Mouse (Mus musculus) myocyte (in vitro differentiated cells): ENCODE data around the gene Slc28a3. TPM values are rescaled to one million over a fixed set of nuclear protein-coding genes. Genes with fewer than 3 reads are reported as not detected.

Experiments
- H3K27me3 ChIP-seq: one replicate; pipeline ENCODE4 v1.6.1; 2011; ENCODE audit not compliant: control insufficient read depth, insufficient read depth, insufficient read length
- H3K36me3 ChIP-seq: one replicate; pipeline ENCODE4 v1.6.1; 2011; ENCODE audit not compliant: control insufficient read depth, insufficient read depth
- H3K4me2 ChIP-seq: one replicate; pipeline ENCODE4 v1.6.1; 2011; ENCODE audit warnings: low read depth, control low read depth
- H3K4me3 ChIP-seq: one replicate; pipeline ENCODE4 v1.5.1; 2011; ENCODE audit warnings: mild to moderate bottlenecking, control low read depth, moderate library complexity
- H3K79me2 ChIP-seq: one replicate; pipeline ENCODE4 v1.6.1; 2011; ENCODE audit not compliant: control insufficient read depth, insufficient read depth
- H3ac ChIP-seq: one replicate; pipeline ENCODE4 v1.6.1; 2011; ENCODE audit not compliant: control insufficient read depth, insufficient read length
- CEBPB ChIP-seq: IDR thresholded peaks from 2 replicates; pipeline ENCODE4 v1.6.1; 2011; ENCODE audit warnings: mild to moderate bottlenecking, moderate library complexity; ENCODE audit not compliant: poor library complexity, insufficient read depth, severe bottlenecking
- E2F4 ChIP-seq: IDR thresholded peaks from one replicate; pipeline ENCODE4 v1.6.1; 2011; ENCODE audit warnings: mild to moderate bottlenecking, control low read depth, moderate library complexity; ENCODE audit not compliant: insufficient read depth
- MAX ChIP-seq: IDR thresholded peaks from one replicate; pipeline ENCODE4 v1.6.1; 2011; ENCODE audit warnings: low read depth, mild to moderate bottlenecking, control low read depth
- MYOD1 ChIP-seq, 3 experiments: IDR thresholded peaks; one replicate each; pipeline ENCODE4 v1.6.1; 2011; ENCODE audit warnings: control low read depth in 2 of 3, low read depth in 2 of 3, mild to moderate bottlenecking in 2 of 3, moderate library complexity in 1 of 3; ENCODE audit not compliant: insufficient read length in 2 of 3, control insufficient read depth in 1 of 3
- MYOG ChIP-seq, 3 experiments: IDR thresholded peaks; one replicate each; pipeline ENCODE4 v1.6.1; 2011; ENCODE audit warnings: control low read depth in 2 of 3, low read depth in 2 of 3, mild to moderate bottlenecking in 2 of 3; ENCODE audit not compliant: insufficient read length in 2 of 3, control insufficient read depth in 1 of 3, insufficient read depth in 1 of 3
- POLR2A ChIP-seq: IDR thresholded peaks from one replicate; pipeline ENCODE4 v1.6.1; 2011; ENCODE audit warnings: low read depth, mild to moderate bottlenecking, control low read depth, moderate library complexity; ENCODE audit not compliant: insufficient read length
- POLR2AphosphoS2 ChIP-seq: IDR thresholded peaks from one replicate; pipeline ENCODE4 v1.6.1; 2011; ENCODE audit warnings: low read depth, control low read depth; ENCODE audit not compliant: insufficient read length
- REST ChIP-seq: IDR thresholded peaks from one replicate; pipeline ENCODE4 v1.6.1; 2011; ENCODE audit warnings: mild to moderate bottlenecking, control low read depth, moderate library complexity; ENCODE audit not compliant: insufficient read depth, insufficient read length
- SRF ChIP-seq: IDR thresholded peaks from one replicate; pipeline ENCODE4 v1.6.1; 2011; ENCODE audit warnings: low read depth; ENCODE audit not compliant: control insufficient read depth, insufficient read length
- TCF12 ChIP-seq: IDR thresholded peaks from one replicate; pipeline ENCODE4 v1.6.1; 2011; ENCODE audit warnings: mild to moderate bottlenecking, control low read depth; ENCODE audit not compliant: poor library complexity, insufficient read depth, severe bottlenecking
- TCF3 ChIP-seq: IDR thresholded peaks from one replicate; pipeline ENCODE4 v1.6.1; 2011; ENCODE audit warnings: low read depth, control low read depth; ENCODE audit not compliant: insufficient read length
- USF1 ChIP-seq: IDR thresholded peaks from one replicate; pipeline ENCODE4 v1.6.1; 2011; ENCODE audit warnings: low read depth, mild to moderate bottlenecking, control low read depth, moderate library complexity
- polyA plus RNA-seq: library from polyadenylated mRNA; unstranded; fragments of >200 nt; fragmentation: generic; extraction: Trizol; gene quantifications from one replicate; pipeline ENCODE4 v1.2.1, GENCODE M21; 2012; ENCODE audit warnings: missing spikeins

Gene Slc28a3
- polyA plus RNA-seq, 1 experiment, result not detected

- H3ac ChIP-seq, result no peak overlapping the region
- no peaks in the 10 kb centered on the region for H3K79me2 ChIP-seq
- peaks cover 9% of the 10 kb centered on the region for H3K27me3 ChIP-seq
- no peak overlapping the region for H3K4me2 ChIP-seq
- TF ChIP-seq MYOG (IDR thresholded peaks at IDR 0.05; ENCODE audit: control insufficient read depth in 1 of 3, insufficient read depth in 1 of 3, insufficient read length in 2 of 3, low read depth in 2 of 3) (no peak), MYOD1 (IDR thresholded peaks at IDR 0.05; ENCODE audit: control insufficient read depth in 1 of 3, insufficient read length in 2 of 3, low read depth in 2 of 3) (no peak), E2F4 (no peak), SRF (no peak), MAX (no peak), POLR2AphosphoS2 (no peak), TCF12 (no peak), REST (no peak), POLR2A (no peak), TCF3 (no peak), USF1 (no peak), CEBPB (no peak)
- no peaks in the 10 kb centered on the region for H3K36me3 ChIP-seq
- no peak overlapping the region for H3K4me3 ChIP-seq
Observed at GRCm38 (mm10) chr13:58638950-58639349, 28.3 kb upstream of the Slc28a3 start.

GRCm38 (mm10) chr13:58637360-58638002, 26.8 kb upstream of the Slc28a3 start:
- H3K4me3 ChIP-seq, result no peak overlapping the region
- H3K79me2 ChIP-seq, result no peaks in the 10 kb centered on the region
- H3K4me2 ChIP-seq, result no peak overlapping the region
- peaks cover 9% of the 10 kb centered on the region for H3K27me3 ChIP-seq
- no peak overlapping the region for H3ac ChIP-seq
- H3K36me3 ChIP-seq, result no peaks in the 10 kb centered on the region
- no peak for TF ChIP-seq SRF
- no peak for TF ChIP-seq REST
- TF ChIP-seq TCF12, result no peak
- no peak for TF ChIP-seq USF1
- no peak for TF ChIP-seq MAX
- TF ChIP-seq E2F4, result no peak
- TF ChIP-seq MYOD1 (IDR thresholded peaks at IDR 0.05; ENCODE audit: control insufficient read depth in 1 of 3, insufficient read length in 2 of 3, low read depth in 2 of 3), result no peak
- no peak for TF ChIP-seq POLR2A
- TF ChIP-seq CEBPB, result no peak

GRCm38 (mm10) chr13:58633887-58634286, 23.2 kb upstream of the Slc28a3 start:
- Histone ChIP-seq H3K27me3 (peaks cover 4% of the 10 kb centered on the region), H3K4me3 (no peak overlapping the region), H3ac (no peak overlapping the region), H3K79me2 (no peaks in the 10 kb centered on the region), H3K4me2 (no peak overlapping the region), H3K36me3 (no peaks in the 10 kb centered on the region)
- no peak for TF ChIP-seq USF1
- no peak for TF ChIP-seq MYOD1 (IDR thresholded peaks at IDR 0.05; ENCODE audit: control insufficient read depth in 1 of 3, insufficient read length in 2 of 3, low read depth in 2 of 3)
- no peak for TF ChIP-seq MYOG (IDR thresholded peaks at IDR 0.05; ENCODE audit: control insufficient read depth in 1 of 3, insufficient read depth in 1 of 3, insufficient read length in 2 of 3, low read depth in 2 of 3)
- TF ChIP-seq E2F4, result no peak
- TF ChIP-seq MAX, result no peak
- TF ChIP-seq REST, result no peak
- TF ChIP-seq POLR2A, result no peak
- no peak for TF ChIP-seq TCF3
- TF ChIP-seq SRF, result no peak
- no peak for TF ChIP-seq TCF12
- no peak for TF ChIP-seq POLR2AphosphoS2
- no peak for TF ChIP-seq CEBPB

- TF ChIP-seq MYOG (IDR thresholded peaks at IDR 0.05; ENCODE audit: control insufficient read depth in 1 of 3, insufficient read depth in 1 of 3, insufficient read length in 2 of 3, low read depth in 2 of 3) (no peak), SRF (no peak), POLR2AphosphoS2 (no peak), REST (no peak), USF1 (no peak), MAX (no peak), POLR2A (no peak), E2F4 (no peak)
- Histone ChIP-seq H3K4me2 (no peak overlapping the region), H3K79me2 (no peaks in the 10 kb centered on the region), H3K27me3 (peaks cover 4% of the 10 kb centered on the region), H3ac (no peak overlapping the region), H3K4me3 (no peak overlapping the region), H3K36me3 (no peaks in the 10 kb centered on the region)
Observed at GRCm38 (mm10) chr13:58630756-58631155, 20.1 kb upstream of the Slc28a3 start.
